Mouse (Mus musculus) gastrocnemius, postnatal 14 days (tissue): ENCODE measurements around the gene Nudcd2. TPM values are rescaled to one million over a fixed set of nuclear protein-coding genes. Genes with fewer than 3 reads are reported as not detected.

Experiments used
- DNase-seq: peaks from one replicate; pipeline ENCODE4 v3.0.0; 2021; ENCODE audit warnings: mixed read lengths
- intact Hi-C: fragments of 180-260 bp; cut with DNase I; formaldehyde crosslinking; loops from one replicate; pipeline ENCODE4 v1.15.1; 2025; ENCODE audit warnings: low total_unique reads
- total RNA-seq, 2 experiments: library from RNA; stranded (reverse); gene quantifications; 2 replicates each; pipeline ENCODE4 v1.2.3; 2021

Gene Nudcd2
- total RNA-seq, 2 experiments from 2014 or later: 14.3 to 20.1 TPM

GRCm38 (mm10) chr11:40747716-40748115 lies 14.2 kb downstream of the Nudcd2 start:
- intact Hi-C loops: no loop called here
- DNase-seq: no peak

GRCm38 (mm10) chr11:40753836-40754235 lies 20.4 kb downstream of the Nudcd2 start:
- intact Hi-C loops: loop anchor here (10.0 kb wide), 1 partner anchor 59 kb away; the partner anchor contains the start of gene Mat2b
- DNase-seq: peak; percentile 20

- intact Hi-C loops: loop anchor here (10.0 kb wide), 1 partner anchor 60 kb away; the partner anchor contains the start of gene Mat2b
- no peak for DNase-seq
Measured at GRCm38 (mm10) chr11:40754664-40755107, 21.2 kb downstream of the Nudcd2 start.

- intact Hi-C loops: loop anchor here (10.0 kb wide), 1 partner anchor 60 kb away; the partner anchor contains the start of gene Mat2b
Measured at GRCm38 (mm10) chr11:40755109-40755627, 21.7 kb downstream of the Nudcd2 start, which contains the start of gene Ccng1. TSS of gene Ccng1 (minus strand) at chr11:40755311.

GRCm38 (mm10) chr11:40755968-40756367 lies 22.5 kb downstream of the Nudcd2 start:
- no peak for DNase-seq
- intact Hi-C loops: loop anchor here (10.0 kb wide), 1 partner anchor 61 kb away; the partner anchor contains the start of gene Mat2b

More at GRCm38 (mm10) chr11:40755109-40755627, 21.7 kb downstream of the Nudcd2 start, which contains the start of gene Ccng1:
- peak; percentile 90 for DNase-seq

- intact Hi-C loops: loop anchor here (10.0 kb wide), 1 partner anchor 65 kb away; the partner anchor contains the start of gene Mat2b
- peak; percentile 15 for DNase-seq
Measured at GRCm38 (mm10) chr11:40759896-40760295, 26.4 kb downstream of the Nudcd2 start.

- intact Hi-C loops: no loop called here
- DNase-seq: no peak
Measured at GRCm38 (mm10) chr11:40763395-40763794, 29.9 kb downstream of the Nudcd2 start.

- no peak for DNase-seq
- intact Hi-C loops: no loop called here
Measured at GRCm38 (mm10) chr11:40764690-40765089, 31.2 kb downstream of the Nudcd2 start.

- no peak for DNase-seq
- intact Hi-C loops: no loop called here
Measured at GRCm38 (mm10) chr11:40775315-40776269, 42.1 kb downstream of the Nudcd2 start.

GRCm38 (mm10) chr11:40781857-40782256 lies 48.4 kb downstream of the Nudcd2 start:
- DNase-seq: no peak
- intact Hi-C loops: no loop called here

GRCm38 (mm10) chr11:40783346-40783745 lies 49.9 kb downstream of the Nudcd2 start:
- no peak for DNase-seq
- intact Hi-C loops: no loop called here

GRCm38 (mm10) chr11:40784326-40784725 lies 50.9 kb downstream of the Nudcd2 start:
- intact Hi-C loops: no loop called here
- DNase-seq: no peak

GRCm38 (mm10) chr11:40786900-40787299 lies 53.4 kb downstream of the Nudcd2 start:
- no peak for DNase-seq
- intact Hi-C loops: no loop called here

Other genes with a start within 250 kb of the Nudcd2 start
- gene Mat2b, start 38.5 kb upstream of the Nudcd2 start, total RNA-seq: 10 to 100 TPM; 50.2 to 53.9 TPM
- gene Hmmr, start 245 bp upstream of the Nudcd2 start, total RNA-seq: 1 to 10 TPM; 1.8 to 1.9 TPM
- gene Ccng1, start 21.6 kb downstream of the Nudcd2 start, total RNA-seq: 100 to 1,000 TPM; 579 to 591 TPM